Mouse (Mus musculus) brain, embryonic 14.5 days (tissue): ENCODE measurements around the gene Vangl1.

Experiments
- CTCF ChIP-seq: fragments of 200-500 bp; IDR thresholded peaks from 2 replicates; pipeline ENCODE4 v1.5.1; 2012; ENCODE audit warnings: inconsistent platforms, mild to moderate bottlenecking, moderate library complexity, borderline replicate concordance; ENCODE audit not compliant: insufficient read depth, insufficient read length; ENCODE audit errors: extremely low read depth
- POLR2A ChIP-seq: fragments of 200-500 bp; IDR thresholded peaks from 2 replicates; pipeline ENCODE4 v1.6.1; 2012; ENCODE audit warnings: mild to moderate bottlenecking, inconsistent platforms, borderline replicate concordance; ENCODE audit not compliant: poor library complexity, insufficient read depth, insufficient read length, severe bottlenecking; ENCODE audit errors: extremely low read depth

GRCm38 (mm10) chr3:102180746-102181145 lies 23.7 kb downstream of the Vangl1 start:
- TF ChIP-seq CTCF (no peak), POLR2A (no peak)
